Mouse (Mus musculus) heart, postnatal 0 days (tissue): ENCODE data around the gene Asic1.

ENCODE experiments used
- CTCF ChIP-seq: IDR thresholded peaks from 2 replicates; pipeline ENCODE4 v1.5.1; 2016; ENCODE audit warnings: antibody characterized with exemption, control low read depth, low read depth
- EP300 ChIP-seq: IDR thresholded peaks from 2 replicates; pipeline ENCODE4 v1.6.1; 2016; ENCODE audit warnings: antibody characterized with exemption, low read depth

DNA sequence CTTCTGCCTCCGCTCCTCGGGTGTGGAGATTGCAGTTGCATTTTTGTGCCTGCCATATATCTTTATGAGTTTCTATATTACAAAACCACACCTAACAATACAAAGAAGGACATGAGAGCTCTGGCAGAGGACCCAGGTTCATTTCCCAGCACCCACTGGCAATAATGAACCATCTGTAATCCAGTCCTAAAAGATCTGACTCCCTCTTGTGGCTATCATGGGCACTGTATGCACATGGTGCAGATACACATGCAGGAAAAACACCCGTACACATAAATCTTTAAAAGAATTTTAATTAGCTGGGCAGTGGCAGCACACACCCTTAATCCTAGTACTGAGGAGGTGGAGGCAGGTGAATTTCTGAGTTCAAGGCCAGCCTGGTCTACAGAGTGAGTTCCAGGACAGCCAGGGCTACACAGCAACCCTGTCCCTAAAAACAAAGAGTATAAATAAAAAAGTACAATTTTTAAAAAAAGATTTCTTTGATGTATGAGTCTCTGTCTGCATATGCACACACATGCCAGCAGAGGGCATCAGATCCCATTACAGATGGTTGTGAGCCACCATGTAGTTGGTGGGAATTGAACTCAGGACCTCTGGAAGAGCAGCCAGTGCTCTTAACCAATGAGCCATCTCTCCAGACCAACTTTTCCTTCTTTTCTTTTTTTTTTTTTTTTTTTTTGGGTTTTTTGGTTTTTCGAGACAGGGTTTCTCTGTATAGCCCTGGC is 59.1 kb downstream of the Asic1 start:
- peak; percentile 27; the same call in 1 of the 2 replicates for TF ChIP-seq CTCF
- TF ChIP-seq EP300: no peak
